Mouse (Mus musculus) thymus, adult 2 months (tissue): ENCODE measurements around the gene Vav1.

Experiments used
- CTCF ChIP-seq: fragments of 200-500 bp; IDR thresholded peaks from 2 replicates; pipeline ENCODE4 v1.5.1; 2012; ENCODE audit warnings: mild to moderate bottlenecking, control low read depth, low read length, moderate library complexity, borderline replicate concordance; ENCODE audit not compliant: control insufficient read depth, poor library complexity, insufficient read depth; ENCODE audit errors: extremely low read depth
- POLR2A ChIP-seq: fragments of 200-500 bp; IDR thresholded peaks from 2 replicates; pipeline ENCODE4 v1.6.1; 2012; ENCODE audit warnings: mild to moderate bottlenecking, low read length, control low read depth, moderate library complexity; ENCODE audit not compliant: control insufficient read depth, poor library complexity, insufficient read depth; ENCODE audit errors: extremely low read depth

DNA sequence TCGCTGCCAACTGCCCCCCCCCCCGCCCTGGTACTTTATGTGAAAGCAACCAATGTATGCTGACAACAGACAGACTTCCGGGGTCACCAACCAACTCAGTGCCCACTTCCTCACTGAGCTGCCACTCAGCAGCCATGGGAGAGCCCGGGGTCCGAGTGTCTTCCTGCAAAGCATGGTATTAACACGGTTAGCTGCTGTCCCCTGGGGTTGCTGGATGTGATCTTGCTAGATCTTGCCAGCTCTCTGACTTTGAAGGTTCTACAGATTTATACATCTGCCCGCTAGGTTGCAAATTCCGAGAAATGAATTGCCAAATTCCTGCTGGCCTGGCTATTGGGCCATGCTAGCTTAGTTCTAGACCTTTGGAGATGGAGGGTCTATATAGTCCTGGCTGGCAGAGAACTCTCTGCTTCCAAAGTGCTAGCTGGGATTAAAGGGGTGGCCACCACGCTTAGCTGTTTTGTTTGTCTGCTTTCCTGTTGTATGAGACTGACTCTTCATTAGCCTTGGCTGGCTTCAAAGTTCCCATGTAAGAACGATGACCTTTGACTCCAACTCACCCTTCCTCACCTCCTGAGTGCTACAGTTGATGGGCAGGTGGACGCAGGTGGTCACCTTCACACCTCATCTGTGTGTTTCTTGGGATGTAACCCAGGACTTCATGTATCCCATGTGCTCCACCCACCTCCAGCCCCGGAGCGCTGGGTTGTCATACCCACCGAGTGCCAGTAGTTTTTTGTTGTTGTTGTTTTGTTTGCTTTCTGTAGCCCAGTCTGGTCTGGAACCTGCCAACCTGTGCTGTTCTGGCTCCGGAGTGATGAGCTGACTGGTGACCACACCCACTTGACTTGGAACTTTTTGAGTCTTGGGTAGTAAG is 48.8 kb upstream of the Vav1 start:
- no peak for TF ChIP-seq CTCF
- TF ChIP-seq POLR2A = no peak
